Mouse (Mus musculus) forebrain, embryonic 12.5 days (tissue): ENCODE measurements at regions not wholly inside any gene's neighbourhood (a gene's known extent, or its start where the extent isn't known, plus 50 kb on each side); places are given as distances from the start of the nearest gene placed in this dataset.

Source experiments
- ATAC-seq: fragments of 200-750 bp; cut with Nextera tagmentation; 2 replicates; pipeline ENCODE4 v1.8.0; 2017; ENCODE audit warnings: moderate TSS enrichment; ENCODE audit not compliant: low FRiP score
- H3K27ac ChIP-seq: fragments of 300-500 bp; sonication (generic); 2 replicates; pipeline ENCODE4 v1.5.1; 2016; ENCODE audit warnings: mild to moderate bottlenecking
- H3K27me3 ChIP-seq: fragments of 300-500 bp; sonication (generic); 2 replicates; pipeline ENCODE4 v1.6.1; 2016; ENCODE audit warnings: mild to moderate bottlenecking
- H3K36me3 ChIP-seq: fragments of 300-500 bp; sonication (generic); replicated peaks from 2 replicates; pipeline ENCODE4 v1.6.1; 2016; ENCODE audit warnings: mild to moderate bottlenecking
- H3K4me1 ChIP-seq: fragments of 300-500 bp; sonication (generic); 2 replicates; pipeline ENCODE4 v1.6.1; 2016
- H3K4me2 ChIP-seq: fragments of 300-500 bp; sonication (generic); 2 replicates; pipeline ENCODE4 v1.6.1; 2016; ENCODE audit warnings: mild to moderate bottlenecking, moderate library complexity
- H3K4me3 ChIP-seq: fragments of 300-500 bp; sonication (generic); replicated peaks from 2 replicates; pipeline ENCODE4 v1.5.1; 2016; ENCODE audit warnings: mild to moderate bottlenecking
- H3K9ac ChIP-seq: fragments of 300-500 bp; sonication (generic); 2 replicates; pipeline ENCODE4 v1.6.1; 2016; ENCODE audit warnings: mild to moderate bottlenecking
- H3K9me3 ChIP-seq: fragments of 300-500 bp; sonication (generic); 2 replicates; pipeline ENCODE4 v1.6.1; 2016
- WGBS: fragments of 180-500 bp; shearing (Covaris S2); methylation state at CpG from one replicate; pipeline ENCODE4 v1.1.7; 2016; 5-methylcytosine and 5-hydroxymethylcytosine counted together

DNA sequence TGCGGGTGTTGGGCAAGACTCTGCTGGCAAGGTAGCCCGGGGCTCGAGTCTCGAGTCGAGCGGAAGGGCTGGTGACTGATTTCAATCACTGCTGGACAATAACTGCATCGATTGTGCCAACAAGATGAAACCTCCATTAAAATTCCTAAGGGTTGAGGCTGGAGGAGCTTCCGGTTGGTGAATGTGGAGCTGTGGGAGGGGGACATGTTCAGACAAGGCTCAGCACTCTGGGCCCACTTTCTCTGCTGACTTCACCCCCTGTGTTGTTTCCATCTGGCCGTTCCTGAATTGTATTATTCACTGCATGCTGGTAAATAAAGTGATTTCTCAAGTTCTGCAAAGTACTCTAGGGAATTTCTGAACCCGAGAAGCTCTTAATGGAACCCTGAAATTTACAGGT, 261.2 kb upstream of the Cxcr4 start:
- no peaks in the 10 kb centered on the region for H3K9me3 ChIP-seq
- H3K36me3 ChIP-seq: no peaks in the 10 kb centered on the region
- no peaks in the 10 kb centered on the region for H3K27me3 ChIP-seq
- H3K4me1 ChIP-seq: peaks cover 3% of the 10 kb centered on the region; the same call in 1 of the 2 replicates
- no peak for ATAC-seq
- H3K4me3 ChIP-seq: no peak overlapping the region
- WGBS: 89% methylated on average over 10 of the region's 10 CpGs
- H3K9ac ChIP-seq: no peak overlapping the region
- no peak overlapping the region for H3K4me2 ChIP-seq
- no peak overlapping the region for H3K27ac ChIP-seq

DNA sequence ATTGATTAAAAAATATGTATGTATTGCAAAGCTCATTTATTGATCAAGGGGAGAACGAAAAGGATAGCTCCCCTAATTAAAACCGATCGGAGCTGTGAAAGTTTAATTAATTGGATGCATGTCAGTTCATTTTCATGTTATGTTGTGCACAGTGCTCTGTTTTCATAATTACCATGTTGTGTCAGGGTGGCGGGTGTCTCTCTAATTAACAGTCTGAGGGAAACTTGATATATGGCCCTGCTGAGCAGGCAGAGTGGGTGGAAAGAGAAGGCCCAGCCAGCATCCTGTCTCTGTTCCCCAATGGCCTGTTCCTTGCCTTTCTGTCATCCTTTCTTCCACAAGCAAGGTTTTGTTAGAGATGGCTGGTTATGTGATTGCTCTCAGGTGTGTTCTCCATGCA, 245.3 kb upstream of the Cxcr4 start:
- Histone ChIP-seq H3K27ac (no peak overlapping the region), H3K9me3 (no peaks in the 10 kb centered on the region), H3K9ac (no peak overlapping the region), H3K4me3 (no peak overlapping the region), H3K36me3 (no peaks in the 10 kb centered on the region), H3K4me2 (no peak overlapping the region), H3K4me1 (peaks cover 7% of the 10 kb centered on the region), H3K27me3 (no peaks in the 10 kb centered on the region)
- WGBS: 76% methylated on average over 4 of the region's 4 CpGs
- ATAC-seq: no peak

DNA sequence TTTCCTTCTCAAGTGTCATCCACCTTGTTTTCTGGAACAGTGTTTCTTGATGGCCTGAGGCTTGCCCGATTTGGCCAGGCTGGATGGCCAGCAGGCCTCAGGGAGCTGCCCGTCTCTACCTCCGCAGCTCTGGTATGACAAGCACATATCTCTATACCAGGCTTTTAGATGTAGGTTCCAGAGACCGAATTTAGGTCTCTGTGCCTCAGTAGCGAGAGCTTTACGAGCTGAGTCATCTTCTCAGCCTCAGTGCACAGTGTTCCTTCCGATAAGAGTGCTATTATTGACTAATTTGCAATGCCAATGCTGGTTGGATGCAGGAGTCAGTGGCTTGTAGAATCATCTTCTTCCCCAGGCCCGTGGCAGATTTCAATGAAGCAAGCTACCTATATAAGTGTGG, 243.4 kb upstream of the Cxcr4 start:
- WGBS: 90% methylated on average over 8 of the region's 8 CpGs
- no peaks in the 10 kb centered on the region for H3K36me3 ChIP-seq
- no peaks in the 10 kb centered on the region for H3K27me3 ChIP-seq
- H3K27ac ChIP-seq: no peak overlapping the region
- H3K4me1 ChIP-seq: peaks cover 11% of the 10 kb centered on the region
- no peak for ATAC-seq
- no peaks in the 10 kb centered on the region for H3K9me3 ChIP-seq
- H3K9ac ChIP-seq: no peak overlapping the region
- no peak overlapping the region for H3K4me2 ChIP-seq
- no peak overlapping the region for H3K4me3 ChIP-seq

DNA sequence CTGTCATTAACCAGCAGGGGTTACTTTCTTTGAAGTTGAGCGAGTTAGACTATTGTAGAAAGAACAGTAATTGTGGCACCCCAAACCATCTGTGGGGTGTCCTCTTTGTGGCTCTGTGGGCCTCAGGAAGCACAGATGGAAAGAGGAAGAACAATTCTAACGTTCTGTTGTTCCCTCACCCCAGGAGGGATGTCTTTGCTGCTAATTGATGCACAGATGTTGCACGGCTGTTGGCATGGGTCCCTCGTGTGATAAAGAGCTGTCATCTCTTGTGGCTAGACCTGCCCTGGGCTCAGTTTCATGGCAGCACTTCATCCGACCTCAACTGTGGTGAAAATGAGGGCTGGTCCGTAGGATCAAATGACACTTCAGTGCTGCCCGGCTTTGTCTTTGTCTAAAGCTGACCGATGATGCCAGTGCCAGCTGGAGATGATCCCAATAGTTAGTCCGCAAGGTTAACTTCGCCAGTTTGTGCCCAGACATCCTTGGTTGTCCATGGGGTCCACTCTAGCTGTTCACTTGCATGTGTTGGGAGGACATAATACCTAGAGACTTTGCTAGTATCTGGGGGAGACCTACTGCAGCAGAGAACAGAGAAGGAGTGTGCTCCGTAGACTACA, 241.1 kb upstream of the Cxcr4 start:
- Histone ChIP-seq H3K4me3 (no peak overlapping the region), H3K9ac (no peak overlapping the region), H3K36me3 (no peaks in the 10 kb centered on the region), H3K4me2 (no peak overlapping the region), H3K4me1 (peaks cover 14% of the 10 kb centered on the region), H3K27ac (no peak overlapping the region), H3K27me3 (no peaks in the 10 kb centered on the region), H3K9me3 (no peaks in the 10 kb centered on the region)
- ATAC-seq: no peak; the same call in 1 of the 2 replicates
- 41% methylated on average over 11 of the region's 11 CpGs for WGBS

DNA sequence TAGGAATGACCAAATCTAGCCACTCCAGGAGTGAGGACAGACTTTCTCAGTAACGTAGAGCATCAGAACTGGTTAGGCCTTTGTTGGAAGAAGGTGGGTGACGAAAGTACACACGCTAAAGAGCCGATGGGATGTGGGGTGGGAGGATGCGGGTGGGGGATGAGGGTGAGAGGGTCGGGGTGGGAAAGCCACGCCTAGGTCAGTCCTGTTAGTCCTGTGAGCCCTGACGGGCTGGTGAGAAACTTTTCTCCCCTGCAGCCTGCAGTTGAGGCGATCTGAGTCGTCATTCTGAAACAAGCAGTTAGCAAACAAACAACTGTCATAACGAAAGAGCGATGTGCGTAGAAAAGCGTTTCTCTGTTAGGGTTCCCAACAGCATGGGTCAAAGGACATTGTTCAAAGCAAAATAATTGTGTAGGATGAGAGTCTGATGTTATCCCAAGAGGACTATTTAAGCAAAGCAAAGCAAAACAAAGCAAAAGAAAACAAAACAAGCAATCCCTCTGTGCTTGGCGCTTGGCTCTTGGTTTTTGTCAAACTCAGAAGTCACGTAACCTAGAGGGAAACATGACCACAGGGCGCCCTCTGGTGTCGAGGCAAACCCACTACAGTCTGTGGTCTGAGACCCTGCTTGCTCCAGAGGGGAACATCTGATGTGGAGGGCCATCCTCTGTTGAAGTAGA, 240.2 kb upstream of the Cxcr4 start:
- H3K4me1 ChIP-seq: peaks cover 14% of the 10 kb centered on the region
- no peaks in the 10 kb centered on the region for H3K36me3 ChIP-seq
- no peak overlapping the region for H3K27ac ChIP-seq
- H3K9me3 ChIP-seq: no peaks in the 10 kb centered on the region
- no peak overlapping the region for H3K9ac ChIP-seq
- no peak overlapping the region for H3K4me3 ChIP-seq
- no peak overlapping the region; the same call in 1 of the 2 replicates for H3K4me2 ChIP-seq
- ATAC-seq: peak; percentile 66
- 44% methylated on average over 18 of the region's 18 CpGs for WGBS
- no peaks in the 10 kb centered on the region for H3K27me3 ChIP-seq

DNA sequence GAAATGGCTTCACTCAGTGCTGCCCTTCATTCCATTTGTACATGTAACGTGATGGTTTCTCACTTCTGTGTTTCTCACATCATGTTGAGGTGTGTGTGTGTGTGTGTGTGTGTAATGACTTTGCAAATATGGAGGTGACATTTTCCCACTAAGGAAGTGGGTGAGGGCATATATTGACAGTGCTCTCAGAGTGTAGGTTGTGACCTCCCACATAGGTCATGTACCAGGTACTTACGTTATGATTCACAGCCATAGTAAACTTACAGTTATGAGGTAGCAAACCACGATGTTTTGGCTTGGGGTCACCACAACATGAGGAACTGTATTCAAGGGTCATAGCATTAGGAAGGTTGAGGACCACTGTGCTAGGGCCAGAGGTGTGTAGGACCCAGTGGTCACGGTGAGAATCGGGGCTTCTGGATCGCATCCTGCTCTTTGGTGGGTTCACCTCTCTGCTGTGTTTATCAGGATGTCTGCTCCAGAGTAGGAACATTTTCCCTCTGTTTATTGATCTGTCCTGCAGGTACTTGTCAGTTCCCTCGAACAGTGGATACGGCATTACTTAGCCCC, 238.7 kb upstream of the Cxcr4 start:
- no peak for ATAC-seq
- H3K9ac ChIP-seq: no peak overlapping the region
- H3K36me3 ChIP-seq: no peaks in the 10 kb centered on the region
- no peak overlapping the region for H3K27ac ChIP-seq
- no peaks in the 10 kb centered on the region for H3K27me3 ChIP-seq
- WGBS: 92% methylated on average over 8 of the region's 8 CpGs
- H3K4me2 ChIP-seq: no peak overlapping the region
- H3K4me3 ChIP-seq: no peak overlapping the region
- peaks cover 14% of the 10 kb centered on the region for H3K4me1 ChIP-seq
- H3K9me3 ChIP-seq: no peaks in the 10 kb centered on the region

DNA sequence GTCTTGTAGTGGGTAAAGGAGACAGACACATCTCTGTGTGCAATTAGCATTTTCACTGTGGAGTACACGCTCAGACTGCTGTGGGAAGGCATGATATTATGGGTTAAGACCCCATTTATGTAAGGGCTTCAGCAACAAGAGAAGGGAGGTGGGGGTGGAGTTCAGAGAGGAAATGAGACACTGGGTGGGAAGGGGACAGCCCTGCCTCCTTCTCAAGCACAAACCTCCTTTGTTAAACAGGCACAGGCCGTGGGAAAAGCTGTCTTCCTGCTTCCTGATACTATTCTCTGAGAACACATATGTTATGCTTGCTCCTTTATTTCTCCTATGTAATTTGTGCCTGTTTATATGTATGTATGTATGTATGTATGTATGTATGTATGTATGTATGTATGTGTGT, 237.4 kb upstream of the Cxcr4 start:
- Histone ChIP-seq H3K36me3 (no peaks in the 10 kb centered on the region), H3K4me1 (peaks cover 14% of the 10 kb centered on the region), H3K9me3 (no peaks in the 10 kb centered on the region), H3K9ac (no peak overlapping the region), H3K27ac (no peak overlapping the region), H3K4me2 (no peak overlapping the region), H3K27me3 (peaks cover 8% of the 10 kb centered on the region; the same call in 1 of the 2 replicates), H3K4me3 (no peak overlapping the region)
- WGBS: 36% methylated on average over 2 of the region's 2 CpGs
- ATAC-seq: no peak

DNA sequence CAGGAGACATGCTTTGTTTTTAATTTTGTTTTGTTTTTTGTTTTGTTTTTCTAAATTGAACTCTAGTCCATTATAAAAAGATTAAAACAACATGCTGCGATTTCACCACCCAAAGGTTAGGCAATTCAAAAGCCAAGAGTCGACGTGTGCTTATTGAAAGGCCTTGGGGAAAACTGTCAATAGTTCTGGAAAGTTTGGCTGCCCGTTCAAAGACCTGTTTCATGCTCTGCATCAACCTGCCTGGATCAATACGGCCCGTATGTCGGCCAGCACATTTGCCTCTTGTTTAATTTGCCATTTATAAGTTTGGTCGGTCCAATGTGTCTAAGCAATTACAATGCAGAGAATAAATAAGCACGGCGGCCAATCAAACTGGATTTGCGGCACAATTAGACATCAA, 234.3 kb upstream of the Cxcr4 start:
- Histone ChIP-seq H3K4me1 (peaks cover 14% of the 10 kb centered on the region), H3K27me3 (peaks cover 8% of the 10 kb centered on the region; the same call in 1 of the 2 replicates), H3K4me2 (no peak overlapping the region), H3K36me3 (no peaks in the 10 kb centered on the region), H3K4me3 (no peak overlapping the region), H3K27ac (no peak overlapping the region), H3K9ac (no peak overlapping the region), H3K9me3 (no peaks in the 10 kb centered on the region)
- 65% methylated on average over 11 of the region's 11 CpGs for WGBS
- no peak for ATAC-seq

DNA sequence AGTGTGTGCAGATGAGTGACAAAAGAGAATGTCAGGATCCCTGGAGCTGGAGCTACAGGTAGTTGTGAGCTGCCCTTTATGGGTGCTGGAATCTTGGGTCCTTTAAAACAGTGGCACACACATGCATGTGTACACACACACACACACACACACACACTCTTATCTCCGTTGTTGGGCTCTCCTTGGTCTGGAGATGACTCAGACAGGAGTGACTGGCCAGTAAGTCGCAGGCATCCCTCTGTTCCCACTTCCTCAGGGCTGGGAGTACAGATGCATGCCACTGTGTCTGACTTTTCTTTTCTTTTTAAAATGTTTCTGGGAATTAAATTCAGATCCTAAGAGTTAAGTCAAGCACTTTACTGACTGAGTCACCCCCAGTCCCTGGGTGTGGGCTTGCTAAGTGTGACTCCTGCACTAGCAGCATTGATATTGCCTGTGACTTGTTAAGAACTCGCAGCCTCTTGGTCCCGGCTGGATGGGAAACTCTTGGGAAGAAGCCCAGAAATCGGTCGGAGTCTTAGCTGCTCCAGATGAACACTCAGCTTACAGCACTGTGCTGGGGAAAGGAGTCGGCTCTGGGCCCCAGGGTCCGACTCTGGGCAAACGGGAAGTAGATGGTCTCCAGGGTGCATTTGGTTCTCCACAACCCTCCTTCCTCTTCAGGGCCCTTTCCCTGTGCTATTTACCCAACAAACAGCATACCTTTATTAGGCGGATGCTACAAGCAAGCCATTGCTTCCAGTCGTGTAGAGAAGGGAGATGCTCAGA, 233.0 kb upstream of the Cxcr4 start:
- H3K4me2 ChIP-seq: no peak overlapping the region
- 78% methylated on average over 11 of the region's 11 CpGs for WGBS
- peaks cover 8% of the 10 kb centered on the region; the same call in 1 of the 2 replicates for H3K27me3 ChIP-seq
- peaks cover 14% of the 10 kb centered on the region for H3K4me1 ChIP-seq
- no peak overlapping the region for H3K9ac ChIP-seq
- ATAC-seq: no peak
- H3K4me3 ChIP-seq: no peak overlapping the region
- H3K36me3 ChIP-seq: no peaks in the 10 kb centered on the region
- H3K27ac ChIP-seq: no peak overlapping the region
- 0 out of 2 replicates have a peak, but pooled peaks cover 2% of the 10 kb centered on the region for H3K9me3 ChIP-seq

DNA sequence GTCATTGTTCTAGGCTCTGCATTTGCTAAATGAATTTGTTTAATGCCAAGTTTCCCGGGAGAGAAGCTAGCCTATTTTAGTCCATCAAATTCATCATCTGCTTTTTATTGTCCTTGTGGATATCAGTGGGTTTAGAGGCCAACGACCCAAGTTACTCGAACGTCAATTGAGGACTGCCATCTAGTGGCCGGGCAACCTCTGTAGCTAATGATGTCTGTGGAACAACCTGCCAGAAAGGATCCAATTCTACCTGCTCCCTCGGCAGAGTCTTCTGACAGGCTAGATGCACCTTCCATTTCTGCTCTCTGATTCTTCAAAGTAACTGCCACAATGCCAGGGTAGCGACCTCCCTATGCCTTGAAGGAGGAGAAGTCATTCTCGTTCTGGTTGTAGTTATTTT, 232.1 kb upstream of the Cxcr4 start:
- Histone ChIP-seq H3K36me3 (no peaks in the 10 kb centered on the region), H3K27ac (no peak overlapping the region), H3K4me2 (no peak overlapping the region), H3K9me3 (0 out of 2 replicates have a peak, but pooled peaks cover 2% of the 10 kb centered on the region), H3K4me3 (no peak overlapping the region), H3K4me1 (peaks cover 14% of the 10 kb centered on the region), H3K9ac (no peak overlapping the region), H3K27me3 (peaks cover 8% of the 10 kb centered on the region; the same call in 1 of the 2 replicates)
- WGBS: 9% methylated on average over 8 of the region's 8 CpGs
- peak; percentile 58 for ATAC-seq

DNA sequence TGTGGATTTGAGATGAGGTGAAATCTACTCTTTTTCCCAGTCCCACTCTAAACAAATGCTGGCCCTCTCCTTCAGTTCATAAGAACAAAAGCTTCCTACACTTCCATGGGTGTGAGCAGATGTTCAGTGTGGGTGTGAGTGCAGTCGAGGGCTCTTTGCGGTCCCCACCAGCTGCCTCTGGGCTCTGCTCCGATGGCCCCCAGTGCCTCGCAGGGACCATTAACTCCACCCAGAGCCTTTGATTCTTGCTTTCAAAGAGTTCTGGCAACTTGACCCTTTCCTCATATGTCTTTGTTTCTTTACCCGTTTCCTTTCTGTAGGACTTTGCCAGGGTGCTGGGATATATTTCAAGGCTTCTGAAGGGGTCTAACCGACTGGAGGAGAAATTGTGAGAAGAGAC, 229.9 kb upstream of the Cxcr4 start:
- H3K27ac ChIP-seq: no peak overlapping the region
- 0 out of 2 replicates have a peak, but pooled peaks cover 2% of the 10 kb centered on the region for H3K9me3 ChIP-seq
- no peak overlapping the region for H3K4me3 ChIP-seq
- H3K27me3 ChIP-seq: peaks cover 8% of the 10 kb centered on the region; the same call in 1 of the 2 replicates
- no peak for ATAC-seq
- peaks cover 12% of the 10 kb centered on the region for H3K4me1 ChIP-seq
- H3K9ac ChIP-seq: no peak overlapping the region
- no peak overlapping the region for H3K4me2 ChIP-seq
- H3K36me3 ChIP-seq: no peaks in the 10 kb centered on the region
- 77% methylated on average over 6 of the region's 6 CpGs for WGBS

DNA sequence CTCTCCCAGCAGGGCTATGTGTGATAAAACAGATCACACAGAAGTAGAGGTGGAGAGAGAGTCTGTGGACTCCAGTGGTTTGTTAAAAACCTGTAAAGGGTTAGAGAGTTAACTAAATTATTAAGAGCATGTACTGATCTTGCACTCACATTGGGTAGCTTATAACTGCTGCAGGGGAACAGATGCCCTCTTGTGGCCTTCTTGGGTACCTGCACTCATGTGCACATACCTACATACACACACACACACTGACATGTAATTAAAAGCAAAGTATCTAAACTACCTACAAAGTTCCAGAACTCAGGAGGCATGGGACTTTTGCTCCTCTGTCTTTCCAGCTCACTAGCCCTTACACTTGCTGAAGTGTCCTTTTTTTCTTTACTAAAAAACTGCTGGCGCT, 228.4 kb upstream of the Cxcr4 start:
- WGBS: 84% methylated on average over 1 of the region's 1 CpGs
- ATAC-seq: no peak
- Histone ChIP-seq H3K4me2 (no peak overlapping the region), H3K4me3 (no peak overlapping the region), H3K9me3 (0 out of 2 replicates have a peak, but pooled peaks cover 2% of the 10 kb centered on the region), H3K27me3 (peaks cover 8% of the 10 kb centered on the region; the same call in 1 of the 2 replicates), H3K9ac (no peak overlapping the region), H3K27ac (no peak overlapping the region), H3K36me3 (no peaks in the 10 kb centered on the region), H3K4me1 (peaks cover 12% of the 10 kb centered on the region)
